Mouse (Mus musculus) urinary bladder, adult 2 months (tissue): Measurements from ENCODE around the gene Rrp36. TPM values are rescaled to one million over a fixed set of nuclear protein-coding genes. Genes with fewer than 3 reads are reported as not detected.

Source experiments
- DNase-seq: peaks from one replicate; pipeline ENCODE4 v3.0.0; 2022; ENCODE audit warnings: low spot score
- polyA plus RNA-seq: library from polyadenylated mRNA; depleted of rRNA; stranded (reverse); fragments of >200 nt; gene quantifications from 2 replicates; pipeline ENCODE4 v1.2.3, GENCODE M21; 2012; rRNA removed

Rrp36 gene
- polyA plus RNA-seq, 1 experiment = 44.6 TPM

DNA sequence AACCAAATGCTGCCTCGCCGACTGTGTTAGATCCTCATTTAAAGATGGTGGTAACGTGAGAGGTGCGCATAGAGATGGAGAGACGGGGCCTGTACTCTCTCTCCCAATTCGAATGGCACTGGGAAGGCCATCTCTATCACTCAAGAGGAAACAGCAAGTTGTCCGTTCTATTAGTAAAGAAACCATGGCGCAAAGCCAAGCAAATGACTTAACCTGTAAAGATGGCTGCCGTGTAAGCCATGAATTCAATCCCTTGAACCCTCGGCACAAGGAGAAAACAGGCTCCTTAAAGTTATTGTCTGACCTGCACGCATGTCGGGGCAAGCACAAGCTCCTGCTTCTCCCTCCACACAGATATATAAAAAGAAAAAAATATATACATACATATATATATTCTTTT, 56.4 kb downstream of the Rrp36 start:
- DNase-seq = no peak

Other genes starting within 250 kb of the Rrp36 start
- 0.76 and 1.6 TPM in 2 replicates for gene Crip3, start 245.4 kb downstream of the Rrp36 start, polyA plus RNA-seq
- gene Slc22a7, start 235.9 kb downstream of the Rrp36 start, polyA plus RNA-seq = not detected in 2 replicates
- gene Ttbk1, start 186.7 kb downstream of the Rrp36 start, polyA plus RNA-seq = 0.06 and 0.07 TPM in 2 replicates
- gene Dnph1, start 177.6 kb downstream of the Rrp36 start, polyA plus RNA-seq = 6.1 and 7.0 TPM in 2 replicates
- gene Cul9, start 128.0 kb downstream of the Rrp36 start, polyA plus RNA-seq = 22.9 and 29.3 TPM in 2 replicates
- gene Srf, start 118.2 kb downstream of the Rrp36 start, polyA plus RNA-seq = 122 and 145 TPM in 2 replicates
- 14.9 and 21.1 TPM in 2 replicates for gene Ptk7, start 44.8 kb downstream of the Rrp36 start, polyA plus RNA-seq
- 16.5 and 21.6 TPM in 2 replicates for gene Klc4, start 28.3 kb downstream of the Rrp36 start, polyA plus RNA-seq
- 49.8 and 54.6 TPM in 2 replicates for gene Mrpl2, start 28.1 kb downstream of the Rrp36 start, polyA plus RNA-seq
- gene Cul7, start 24.0 kb downstream of the Rrp36 start, polyA plus RNA-seq = 23.5 and 29.9 TPM in 2 replicates
- gene Mea1, start 4.4 kb upstream of the Rrp36 start, polyA plus RNA-seq = 99.0 and 106 TPM in 2 replicates
- 56.6 and 59.4 TPM in 2 replicates for gene Klhdc3, start 6.6 kb upstream of the Rrp36 start, polyA plus RNA-seq
- gene Ppp2r5d, start 30.8 kb upstream of the Rrp36 start, polyA plus RNA-seq = 42.6 and 46.2 TPM in 2 replicates
- gene Pex6, start 37.1 kb upstream of the Rrp36 start, polyA plus RNA-seq = 30.1 and 34.3 TPM in 2 replicates
- gene Gnmt, start 54.8 kb upstream of the Rrp36 start, polyA plus RNA-seq = 0.78 and 1.2 TPM in 2 replicates
- 64.3 and 66.7 TPM in 2 replicates for gene Cnpy3, start 77.9 kb upstream of the Rrp36 start, polyA plus RNA-seq
- gene Ptcra, start 89.4 kb upstream of the Rrp36 start, polyA plus RNA-seq = 0.06 TPM in 1 of 2 replicates, not detected in the other
- gene 2310039H08Rik, start 98.3 kb upstream of the Rrp36 start, polyA plus RNA-seq = 38.8 and 48.8 TPM in 2 replicates
- gene Rpl7l1, start 108.3 kb upstream of the Rrp36 start, polyA plus RNA-seq = 66.8 and 70.0 TPM in 2 replicates
- 9.1 and 15.2 TPM in 2 replicates for gene Bicral, start 184.1 kb upstream of the Rrp36 start, polyA plus RNA-seq
- 20.3 and 21.5 TPM in 2 replicates for gene Tbcc, start 216.3 kb upstream of the Rrp36 start, polyA plus RNA-seq
- gene Prph2, start 236.1 kb upstream of the Rrp36 start, polyA plus RNA-seq = not detected in 2 replicates